Mouse (Mus musculus) activated CD4-positive, CD25-positive, alpha-beta regulatory T cell (primary cell): Measurements from ENCODE around the gene Rac3. TPM values are rescaled to one million over a fixed set of nuclear protein-coding genes. Genes with fewer than 3 reads are reported as not detected.

Experiments
- polyA plus RNA-seq, 2 experiments: library from polyadenylated mRNA; unstranded; fragments of 100-300 nt; shearing (Covaris generic); gene quantifications; one replicate each; pipeline ENCODE4 v1.2.1; 2017

The Rac3 gene
- 1 to 10 TPM; 1.4 TPM for polyA plus RNA-seq

DNA sequence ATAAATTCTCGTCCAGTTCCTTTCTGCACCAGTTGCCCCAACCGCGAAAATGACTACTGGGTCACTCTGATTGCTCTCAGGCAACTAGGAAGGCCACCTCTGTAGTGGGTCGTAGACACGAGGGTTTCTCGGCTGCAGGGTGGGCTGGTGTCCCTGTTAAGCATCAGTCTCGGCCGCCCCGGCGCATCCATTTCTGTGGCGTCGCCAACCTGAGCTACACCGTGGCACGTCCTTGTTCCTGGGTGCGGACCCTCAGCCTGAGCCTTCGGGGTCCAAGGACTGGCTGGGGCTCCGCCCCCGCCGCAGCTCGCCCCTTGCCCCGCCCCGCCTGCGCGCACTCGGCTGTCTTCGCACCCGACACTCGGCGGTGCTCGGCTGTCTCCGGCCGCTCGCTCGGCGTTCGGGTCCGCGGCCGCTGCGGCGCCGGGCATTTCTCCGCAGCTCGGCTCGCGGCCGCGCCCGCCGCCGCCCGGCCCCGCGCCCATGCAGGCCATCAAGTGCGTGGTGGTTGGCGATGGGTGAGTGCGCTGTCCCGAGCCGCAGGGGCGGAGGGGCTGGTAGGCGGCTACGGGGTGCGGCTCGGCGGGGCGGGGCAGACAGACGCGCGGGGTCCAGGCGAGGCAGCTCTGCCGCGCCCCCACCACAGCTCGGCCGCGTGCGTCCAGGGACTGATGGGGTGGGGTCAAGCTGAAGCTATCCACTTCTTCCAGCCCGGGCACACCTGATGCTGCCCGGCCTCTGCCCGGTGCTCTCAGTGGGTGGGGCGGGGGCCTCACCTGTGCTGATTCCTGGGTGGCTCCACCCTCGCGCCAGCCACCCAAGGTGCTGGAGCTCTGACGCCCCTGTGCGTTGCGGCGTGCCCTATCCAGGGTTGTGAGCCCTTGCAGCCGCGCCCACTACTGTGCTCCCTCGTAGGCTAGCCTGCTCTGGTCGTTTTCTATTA lies at the start of gene Rac3:
TSS of gene Rac3 (plus strand) at position 347 of the 943 bp plus-strand sequence.

GRCm38 (mm10) chr11:120672687-120673593 lies 48.3 kb upstream of the Rac3 start, which contains the start of gene Aspscr1:
Gene Aspscr1 (plus strand): TSS chr11:120672973.

GRCm38 (mm10) chr11:120713580-120714518 lies 7.4 kb upstream of the Rac3 start, which contains the start of the genes Cenpx and Lrrc45:
Gene Cenpx (minus strand): TSS chr11:120713738.
Gene Lrrc45 (plus strand): TSS chr11:120713925.

DNA sequence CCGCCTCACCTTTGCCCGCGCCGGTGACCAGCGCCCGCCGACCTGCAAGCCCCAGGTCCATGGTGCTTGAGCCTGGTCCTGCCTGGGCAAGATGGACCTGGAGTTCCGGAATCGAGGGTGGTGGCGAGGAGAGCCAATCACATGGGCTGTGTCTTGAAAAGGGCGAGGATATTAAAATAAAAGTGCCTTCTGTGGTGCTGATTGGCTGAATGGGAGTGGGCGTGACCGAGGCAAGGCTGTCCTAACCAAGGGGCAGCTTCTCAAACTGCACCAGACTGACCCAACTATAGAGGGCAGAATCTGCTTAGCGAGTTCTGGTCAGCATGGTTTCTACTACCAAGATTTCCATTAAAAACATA lies 5.9 kb downstream of the Rac3 start, which contains the start of gene Dcxr:
TSS of gene Dcxr (minus strand) at position 113 of the 359 bp plus-strand sequence.

DNA sequence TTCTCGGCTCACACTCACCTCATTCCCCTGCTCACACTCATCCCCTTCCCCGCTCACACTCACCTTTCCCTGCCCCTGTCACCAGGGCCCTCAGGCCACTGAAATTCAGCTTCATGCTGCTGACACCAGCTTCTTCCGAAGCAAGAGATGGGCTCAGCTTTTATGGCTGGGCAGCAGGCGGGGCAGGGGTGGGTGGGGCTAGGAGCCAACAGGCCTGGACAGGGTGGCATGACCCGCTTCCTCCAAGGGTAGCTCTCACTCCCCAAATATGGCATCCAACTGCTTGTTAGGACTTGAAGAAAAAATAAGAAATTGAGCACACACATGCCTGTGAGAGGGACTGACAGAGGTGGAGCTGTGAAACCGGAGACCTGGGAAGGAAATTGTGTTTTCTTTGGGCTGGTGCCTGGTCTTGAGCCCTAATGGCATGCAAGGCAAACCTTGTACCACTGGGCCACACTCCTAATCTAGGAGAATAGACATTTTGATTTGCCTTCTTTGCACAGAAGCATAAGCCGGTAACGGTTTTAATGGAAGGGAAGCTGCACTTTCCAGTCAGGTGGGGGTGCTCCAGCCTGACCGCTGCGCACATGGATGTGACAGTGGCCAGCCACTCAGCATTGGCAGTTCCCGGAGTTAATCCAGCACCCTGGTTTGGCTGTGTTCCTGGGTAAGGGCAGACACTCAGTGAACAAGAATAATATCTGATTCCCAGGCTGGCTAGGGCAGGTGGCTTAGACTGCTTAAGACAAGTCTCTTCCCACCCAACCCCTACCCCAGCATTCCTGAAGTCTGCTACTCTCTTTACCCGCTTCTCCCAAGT lies 10.8 kb downstream of the Rac3 start, which contains the start of gene Cbr2:
TSS of gene Cbr2 (minus strand) at position 257 of the 823 bp plus-strand sequence.

GRCm38 (mm10) chr11:120762672-120763041 lies 41.4 kb downstream of the Rac3 start, which contains the start of gene Hmga1b:
Gene Hmga1b (plus strand): TSS chr11:120762794.

Other genes starting within 250 kb of the Rac3 start
- gene Mrpl12, start 236.9 kb upstream of the Rac3 start, polyA plus RNA-seq = 10 to 100 TPM; 54.0 to 85.3 TPM
- gene Slc25a10, start 229.6 kb upstream of the Rac3 start, polyA plus RNA-seq = 10 to 100 TPM in 1 of 2 experiments, 1 to 10 TPM in 1; 8.9 to 11.6 TPM
- not detected for gene Gcgr, start 190.8 kb upstream of the Rac3 start, polyA plus RNA-seq
- 100 to 1,000 TPM; 116 to 170 TPM for gene Mcrip1, start 171.7 kb upstream of the Rac3 start, polyA plus RNA-seq
- gene Ppp1r27, start 170.3 kb upstream of the Rac3 start, polyA plus RNA-seq = not detected
- gene P4hb, start 148.2 kb upstream of the Rac3 start, polyA plus RNA-seq = 100 to 1,000 TPM; 254 to 278 TPM
- 100 to 1,000 TPM; 711 to 836 TPM for gene Arhgdia, start 139.8 kb upstream of the Rac3 start, polyA plus RNA-seq
- 100 to 1,000 TPM; 330 to 378 TPM for gene Alyref, start 123.1 kb upstream of the Rac3 start, polyA plus RNA-seq
- gene Anapc11, start 123.0 kb upstream of the Rac3 start, polyA plus RNA-seq = 100 to 1,000 TPM; 108 to 129 TPM
- gene Npb, start 113.0 kb upstream of the Rac3 start, polyA plus RNA-seq = 1 to 10 TPM in 1 of 2 experiments, under 1 TPM in 1; 0.55 to 2.3 TPM
- 100 to 1,000 TPM; 101 to 127 TPM for gene Pcyt2, start 103.5 kb upstream of the Rac3 start, polyA plus RNA-seq
- 100 to 1,000 TPM; 166 to 248 TPM for gene Sirt7, start 96.2 kb upstream of the Rac3 start, polyA plus RNA-seq
- 10 to 100 TPM; 20.6 to 22.5 TPM for gene Mafg, start 87.9 kb upstream of the Rac3 start, polyA plus RNA-seq
- under 1 TPM; 0.23 to 0.66 TPM for gene Pycr1, start 77.7 kb upstream of the Rac3 start, polyA plus RNA-seq
- gene Myadml2, start 73.3 kb upstream of the Rac3 start, polyA plus RNA-seq = under 1 TPM; 0.36 to 0.41 TPM
- gene Notum, start 60.3 kb upstream of the Rac3 start, polyA plus RNA-seq = not detected
- 100 to 1,000 TPM; 160 to 177 TPM for gene Aspscr1, start 48.5 kb upstream of the Rac3 start, polyA plus RNA-seq
- 100 to 1,000 TPM; 104 to 146 TPM for gene Cenpx, start 7.7 kb upstream of the Rac3 start, polyA plus RNA-seq
- gene Lrrc45, start 7.5 kb upstream of the Rac3 start, polyA plus RNA-seq = 10 to 100 TPM; 37.3 to 49.3 TPM
- gene Dcxr, start 5.8 kb downstream of the Rac3 start, polyA plus RNA-seq = 10 to 100 TPM; 13.6 to 22.1 TPM
- 1 to 10 TPM in 1 of 2 experiments, not detected in 1; 8.5 TPM for gene Cbr2, start 10.6 kb downstream of the Rac3 start, polyA plus RNA-seq
- 10 to 100 TPM; 15.6 to 15.9 TPM for gene Hmga1b, start 41.3 kb downstream of the Rac3 start, polyA plus RNA-seq
- gene Rfng, start 62.7 kb downstream of the Rac3 start, polyA plus RNA-seq = 10 to 100 TPM; 31.9 to 32.2 TPM
- 100 to 1,000 TPM; 132 to 179 TPM for gene Gps1, start 62.8 kb downstream of the Rac3 start, polyA plus RNA-seq
- 10 to 100 TPM; 63.8 to 80.4 TPM for gene Dus1l, start 74.9 kb downstream of the Rac3 start, polyA plus RNA-seq
- 10 to 100 TPM; 22.8 to 39.0 TPM for gene Fasn, start 103.1 kb downstream of the Rac3 start, polyA plus RNA-seq
- under 1 TPM; 0.06 to 0.24 TPM for gene Ccdc57, start 211.4 kb downstream of the Rac3 start, polyA plus RNA-seq
- 10 to 100 TPM; 10.0 to 24.2 TPM for gene Slc16a3, start 227.0 kb downstream of the Rac3 start, polyA plus RNA-seq